Mouse (Mus musculus): ENCODE measurements around the gene Sema3e.

Sema3e gene

DNA sequence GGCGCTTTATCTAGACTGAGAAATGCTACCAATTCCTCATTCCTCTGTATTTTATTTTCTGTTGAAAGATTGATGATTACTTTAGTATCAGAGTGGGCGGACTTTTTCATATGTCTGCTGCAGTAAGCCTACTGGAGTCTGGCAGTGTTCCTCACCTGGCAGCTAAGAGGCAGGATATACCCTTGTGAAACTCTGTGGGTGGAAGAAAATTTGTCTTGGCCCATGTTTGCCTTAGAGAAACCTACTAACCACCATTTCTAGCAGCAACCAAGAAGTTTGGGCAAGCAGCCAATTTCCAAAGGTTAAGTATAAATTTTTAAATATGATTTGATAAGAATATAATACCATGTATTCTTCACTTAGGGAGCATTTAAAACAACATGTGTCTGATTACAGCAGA is 63.0 kb downstream of the Sema3e start:
- DNase-seq (ENCODE audit: low read depth): peak; percentile 53

DNA sequence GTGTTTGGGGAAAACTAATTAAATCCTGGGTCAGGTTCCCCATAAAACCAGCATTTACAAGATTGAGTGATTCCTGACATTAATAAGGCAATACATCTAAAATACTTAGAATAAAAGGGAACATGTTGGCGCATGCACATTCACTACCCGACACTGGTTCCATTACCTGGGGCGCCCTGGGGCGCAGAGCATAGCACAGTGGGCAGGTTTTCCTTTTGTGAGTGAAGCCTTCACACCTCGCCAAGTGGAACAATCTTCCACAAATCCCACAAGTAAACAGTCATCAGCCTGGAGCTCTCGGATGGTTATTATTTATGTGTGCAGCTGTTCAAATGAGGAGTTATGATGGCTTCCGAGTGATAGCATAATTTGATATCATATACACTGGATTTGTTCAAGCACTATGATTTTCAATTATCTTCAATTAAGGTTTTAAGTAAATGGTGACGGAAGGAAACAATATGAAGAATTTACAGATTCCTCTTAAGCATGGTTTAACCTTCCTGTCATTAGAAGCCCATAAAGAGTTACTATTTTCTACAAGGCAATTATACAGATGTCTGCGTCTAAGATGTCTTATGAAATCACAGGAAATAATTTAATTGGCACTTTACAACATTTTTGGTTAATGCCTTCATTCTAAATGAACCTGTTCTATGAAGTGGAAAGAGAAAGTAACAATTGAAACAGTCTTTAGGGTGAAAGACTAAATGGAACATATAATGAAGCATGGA is 65.0 kb downstream of the Sema3e start:
- DNase-seq (ENCODE audit: low read depth): no peak

- DNase-seq (ENCODE audit: low read depth): no peak
Observed at GRCm38 (mm10) chr5:14090609-14090969, 65.5 kb downstream of the Sema3e start.

- no peak for DNase-seq (ENCODE audit: low read depth)
Observed at GRCm38 (mm10) chr5:14092262-14092776, 67.2 kb downstream of the Sema3e start.

- DNase-seq (ENCODE audit: low read depth): no peak
Observed at GRCm38 (mm10) chr5:14096196-14096595, 71.1 kb downstream of the Sema3e start.

GRCm38 (mm10) chr5:14098677-14099076 is 73.6 kb downstream of the Sema3e start:
- DNase-seq (ENCODE audit: low read depth): no peak

GRCm38 (mm10) chr5:14107365-14107764 is 82.3 kb downstream of the Sema3e start:
- no peak for DNase-seq (ENCODE audit: low read depth)

GRCm38 (mm10) chr5:14109001-14109400 is 83.9 kb downstream of the Sema3e start:
- DNase-seq (ENCODE audit: low read depth): no peak

GRCm38 (mm10) chr5:14111401-14111800 is 86.3 kb downstream of the Sema3e start:
- no peak for DNase-seq (ENCODE audit: low read depth)

- DNase-seq (ENCODE audit: low read depth): no peak
Observed at GRCm38 (mm10) chr5:14121902-14122301, 96.8 kb downstream of the Sema3e start.

DNA sequence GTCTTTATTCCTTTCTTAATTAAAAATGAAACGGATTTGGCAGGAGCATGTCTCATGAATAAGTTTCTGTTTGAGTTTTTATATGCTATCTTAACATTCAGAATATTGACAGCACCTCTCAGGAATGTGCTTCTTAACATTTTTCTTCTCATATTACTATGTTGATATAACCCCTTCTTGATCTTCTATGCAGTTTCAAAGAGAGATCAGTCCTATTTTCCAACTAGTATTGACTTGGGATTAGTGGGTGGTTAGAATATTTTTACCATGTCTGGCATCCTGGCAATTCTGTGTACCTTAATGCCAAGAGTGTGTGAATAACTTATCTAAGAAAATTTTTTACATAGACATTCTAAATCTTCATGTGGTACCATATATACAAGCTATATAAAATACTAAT is 101.5 kb downstream of the Sema3e start:
- no peak for DNase-seq (ENCODE audit: low read depth)

DNA sequence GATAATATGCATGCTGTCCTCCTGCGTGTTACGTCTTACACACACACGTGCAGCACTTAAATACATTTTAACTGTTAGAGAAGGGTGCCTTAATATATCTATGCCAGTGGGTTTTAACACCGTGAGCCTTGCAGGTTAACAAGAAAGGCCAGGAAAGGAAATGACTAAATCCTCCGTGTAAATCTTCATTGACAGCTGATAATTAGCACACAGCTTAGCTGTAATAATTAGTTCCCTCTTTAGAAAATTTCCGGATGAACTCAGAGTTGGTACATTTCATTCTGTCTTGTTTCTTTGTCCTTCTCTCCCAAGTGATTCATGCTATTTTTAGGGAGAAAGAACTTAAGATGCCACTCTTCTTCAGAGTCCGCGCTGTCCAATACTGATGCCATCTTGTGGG is 110.9 kb downstream of the Sema3e start:
- DNase-seq (ENCODE audit: low read depth): no peak

DNA sequence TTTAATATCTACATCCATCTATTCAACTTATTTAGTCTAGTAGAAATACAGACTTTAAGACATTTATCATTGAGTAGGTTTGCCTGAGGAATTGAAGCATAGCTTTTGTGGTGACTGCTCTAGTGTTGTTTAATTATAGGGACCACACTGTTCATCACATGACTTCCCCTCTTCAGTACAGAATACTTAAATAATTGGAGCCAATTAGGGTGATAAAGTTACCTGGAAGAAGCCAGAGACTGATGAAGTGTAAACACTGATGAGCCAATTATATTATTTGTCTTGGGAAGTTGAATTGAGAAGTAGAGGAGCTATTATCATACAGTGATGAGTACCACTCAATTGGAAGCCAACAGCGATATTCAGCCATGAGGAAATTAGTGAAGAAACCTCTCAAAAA is 113.6 kb downstream of the Sema3e start:
- no peak for DNase-seq (ENCODE audit: low read depth)

GRCm38 (mm10) chr5:14162579-14162978 is 137.5 kb downstream of the Sema3e start:
- peak; percentile 38 for DNase-seq (ENCODE audit: low read depth)

- DNase-seq (ENCODE audit: low read depth): no peak
Observed at GRCm38 (mm10) chr5:14163280-14163679, 138.2 kb downstream of the Sema3e start.

GRCm38 (mm10) chr5:14167776-14168175 is 142.7 kb downstream of the Sema3e start:
- DNase-seq (ENCODE audit: low read depth): peak; percentile 34

GRCm38 (mm10) chr5:14173355-14174183 is 148.5 kb downstream of the Sema3e start:
- DNase-seq (ENCODE audit: low read depth): no peak

DNA sequence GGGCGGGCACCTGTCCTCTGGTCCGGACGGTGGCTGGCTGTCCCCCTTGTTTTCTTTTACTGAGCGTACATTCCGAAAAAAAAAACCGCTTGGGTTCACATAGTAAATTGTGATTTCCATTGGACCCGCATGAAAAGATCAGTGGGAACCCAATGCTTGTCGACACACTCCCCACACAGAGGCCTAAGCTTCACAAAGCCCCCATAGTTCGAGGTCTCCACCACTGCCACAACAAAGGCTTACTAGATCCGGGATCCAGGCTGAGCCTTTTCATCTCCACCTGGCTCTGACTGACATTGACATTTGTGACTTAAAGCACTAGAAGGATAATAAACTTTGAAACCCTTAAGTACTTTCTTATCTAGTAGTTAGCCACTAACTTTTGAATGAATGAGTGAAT is 155.5 kb downstream of the Sema3e start:
- DNase-seq (ENCODE audit: low read depth): no peak

DNA sequence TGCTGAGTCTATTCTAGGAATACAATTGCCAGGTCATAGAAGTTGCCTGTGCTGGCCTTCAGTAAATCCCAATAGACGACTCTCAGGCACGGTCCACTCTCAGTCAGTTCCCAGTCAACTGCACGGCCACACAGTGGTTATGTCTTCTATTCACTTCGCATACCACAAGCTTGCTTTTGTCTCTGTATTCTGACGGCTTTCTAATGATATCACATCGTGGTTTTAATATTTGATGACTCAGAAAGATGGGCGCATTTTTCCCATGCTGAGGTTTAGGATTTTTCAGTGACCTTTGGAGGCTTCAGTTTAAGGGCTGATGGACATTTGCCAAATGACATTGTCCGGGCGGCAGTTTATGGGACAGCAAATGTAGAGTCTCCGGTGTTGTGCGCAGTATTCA is 157.1 kb downstream of the Sema3e start:
- DNase-seq (ENCODE audit: low read depth): no peak

DNA sequence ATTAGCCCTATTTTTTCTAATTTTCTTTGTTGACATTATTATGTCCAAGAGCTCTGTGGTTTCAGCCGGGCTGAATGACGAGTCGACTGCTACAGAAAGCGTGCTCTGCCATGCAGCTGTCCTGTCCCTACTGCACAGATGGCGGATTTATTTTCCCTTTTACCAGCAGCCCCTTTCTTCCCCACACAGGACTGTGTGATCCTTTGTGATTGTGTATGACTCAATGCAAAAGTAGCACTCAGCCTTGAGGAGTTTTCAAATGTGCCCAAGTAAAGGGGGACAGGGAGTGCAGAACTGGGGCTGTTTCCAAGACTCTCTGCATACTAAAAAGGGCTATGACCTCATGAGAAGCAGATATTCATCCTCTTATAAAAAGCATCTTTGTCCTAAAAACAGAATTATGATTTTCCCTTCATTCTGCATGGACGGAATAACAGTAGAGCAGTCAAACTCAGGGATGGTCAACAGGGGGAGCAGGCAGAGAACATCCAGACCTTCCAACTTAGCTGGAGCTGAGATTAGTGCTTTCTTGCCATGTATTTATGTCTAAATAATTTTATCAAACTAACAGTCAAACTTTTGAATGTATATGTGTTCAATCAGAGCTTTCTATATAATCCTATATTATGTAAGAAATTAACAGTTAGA is 170.2 kb downstream of the Sema3e start:
- DNase-seq (ENCODE audit: low read depth): no peak

GRCm38 (mm10) chr5:14198344-14199040 is 173.4 kb downstream of the Sema3e start:
- DNase-seq (ENCODE audit: low read depth): no peak

- DNase-seq (ENCODE audit: low read depth): no peak
Observed at GRCm38 (mm10) chr5:14206794-14207193, 181.7 kb downstream of the Sema3e start.
